Mouse (Mus musculus) megakaryocyte, embryonic 14.5 days (primary cell): ENCODE measurements around the gene Lgr6.

Experiments used
- FLI1 ChIP-seq: IDR thresholded peaks from 2 replicates; pipeline ENCODE4 v1.6.1; 2012; ENCODE audit warnings: low read length, inconsistent platforms, mixed read lengths
- GATA1 ChIP-seq: IDR thresholded peaks from 3 replicates; pipeline ENCODE4 v1.6.1; 2012; ENCODE audit warnings: mixed read lengths, low read length, inconsistent platforms, borderline replicate concordance

DNA sequence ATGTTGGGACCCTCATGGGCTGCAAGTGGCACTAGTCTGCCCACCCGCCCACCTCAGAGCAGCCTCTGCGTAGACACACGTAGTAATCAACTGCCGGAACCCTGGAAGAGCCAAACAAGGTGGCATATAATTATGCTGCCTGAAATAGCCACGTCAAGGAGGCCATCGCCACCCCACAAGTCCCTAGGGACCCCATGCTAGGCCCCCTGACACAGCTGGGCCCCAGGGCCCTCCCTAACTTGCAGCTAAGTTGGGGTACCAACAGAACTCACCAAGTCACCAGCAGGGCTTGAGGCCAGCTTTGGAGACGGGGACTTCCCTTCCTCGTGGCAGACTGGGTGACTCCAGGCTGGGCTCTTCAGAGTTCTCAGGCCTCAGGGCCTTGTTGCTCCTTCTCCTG is 48.2 kb downstream of the Lgr6 start:
- TF ChIP-seq GATA1 (no peak), FLI1 (no peak)
